Mouse (Mus musculus) common myeloid progenitor, adult 5-6 weeks (primary cell): ENCODE measurements around the gene Olfr490. TPM values are rescaled to one million over a fixed set of nuclear protein-coding genes. Genes with fewer than 3 reads are reported as not detected.

Experiments
- ATAC-seq: replicated peaks from 2 replicates; pipeline ENCODE4 v1.8.0; 2016; ENCODE audit warnings: low read depth, mild to moderate bottlenecking, moderate TSS enrichment, inconsistent platforms; ENCODE audit not compliant: poor library complexity, severe bottlenecking
- total RNA-seq: library from RNA; stranded (forward); fragments of 200-1000, 187-1606 nt; gene quantifications from 2 replicates; pipeline ENCODE4 v1.2.3, GENCODE M21; 2017

Gene Olfr490
- not detected in 2 replicates for total RNA-seq

- no peak for ATAC-seq
These were observed at the start of gene Olfr490 for GRCm38 (mm10) chr7:108288834-108289233. Gene Olfr490, minus strand, starts transcription at chr7:108288934.

GRCm38 (mm10) chr7:108323574-108323973 is 34.8 kb upstream of the Olfr490 start, which contains the start of gene Olfr492:
Gene Olfr492, minus strand, starts transcription at chr7:108323674.
- ATAC-seq = no peak

- ATAC-seq = no peak
These were observed 24.4 kb upstream of the Olfr490 start, which contains the start of gene Olfr491 for GRCm38 (mm10) chr7:108313151-108313550. Gene Olfr491, plus strand, starts transcription at chr7:108313451.

GRCm38 (mm10) chr7:108258247-108258646 is 30.5 kb downstream of the Olfr490 start, which contains the start of gene Olfr488:
Gene Olfr488, minus strand, starts transcription at chr7:108258347.
- no peak for ATAC-seq

Other genes starting within 250 kb of the Olfr490 start
- not detected in 2 replicates for gene Olfr479, start 238.2 kb downstream of the Olfr490 start, total RNA-seq
- not detected in 2 replicates for gene Olfr480, start 221.6 kb downstream of the Olfr490 start, total RNA-seq
- gene Olfr481, start 209.1 kb downstream of the Olfr490 start, total RNA-seq = not detected in 2 replicates
- 0.09 and 0.15 TPM in 2 replicates for gene Olfr482, start 191.3 kb downstream of the Olfr490 start, total RNA-seq
- not detected in 2 replicates for gene Olfr483, start 188.1 kb downstream of the Olfr490 start, total RNA-seq
- not detected in 2 replicates for gene Olfr484, start 161.5 kb downstream of the Olfr490 start, total RNA-seq
- not detected in 2 replicates for gene Olfr485, start 129.1 kb downstream of the Olfr490 start, total RNA-seq
- not detected in 2 replicates for gene Olfr486, start 116.2 kb downstream of the Olfr490 start, total RNA-seq
- gene Olfr487, start 74.3 kb downstream of the Olfr490 start, total RNA-seq = not detected in 2 replicates
- gene Olfr488, start 30.6 kb downstream of the Olfr490 start, total RNA-seq = not detected in 2 replicates
- gene Olfr491, start 24.5 kb upstream of the Olfr490 start, total RNA-seq = not detected in 2 replicates
- not detected in 2 replicates for gene Olfr492, start 34.7 kb upstream of the Olfr490 start, total RNA-seq
- gene Olfr493, start 58.0 kb upstream of the Olfr490 start, total RNA-seq = not detected in 2 replicates
- gene Olfr494, start 76.4 kb upstream of the Olfr490 start, total RNA-seq = not detected in 2 replicates
- gene Olfr495, start 104.2 kb upstream of the Olfr490 start, total RNA-seq = not detected in 2 replicates
- gene Olfr497, start 131.5 kb upstream of the Olfr490 start, total RNA-seq = not detected in 2 replicates
- gene Olfr498, start 176.4 kb upstream of the Olfr490 start, total RNA-seq = not detected in 2 replicates
- gene Olfr502, start 236.1 kb upstream of the Olfr490 start, total RNA-seq = not detected in 2 replicates